Mouse (Mus musculus): ENCODE measurements around the gene Ptprd.
A peak's percentile ranks its signal among the peaks of the same experiment; 100 is the strongest.

Gene Ptprd

DNA sequence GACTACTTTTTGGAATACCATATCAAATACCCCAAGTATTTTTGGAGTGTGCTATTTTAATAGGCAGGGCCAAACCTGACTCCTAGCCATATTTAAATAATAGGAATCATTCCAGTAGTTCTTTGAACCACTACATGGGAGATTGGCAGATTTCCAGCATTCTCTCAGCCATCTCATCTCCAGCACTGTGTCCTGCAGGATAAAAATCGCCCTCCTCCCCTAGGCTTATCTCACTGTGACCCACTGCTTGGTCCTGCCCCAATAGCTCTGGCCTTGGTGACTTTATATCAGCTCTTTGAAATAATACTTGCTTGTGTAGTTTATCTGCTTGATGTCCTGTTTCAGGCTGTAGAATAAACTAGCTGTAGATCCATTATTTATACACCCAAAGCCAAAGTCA lies 1850.2 kb downstream of the Ptprd start:
- ATAC-seq (ENCODE audit: insufficient number of reproducible peaks, low FRiP score, low TSS enrichment) = peak; percentile 49; the same call in 1 of the 2 replicates

DNA sequence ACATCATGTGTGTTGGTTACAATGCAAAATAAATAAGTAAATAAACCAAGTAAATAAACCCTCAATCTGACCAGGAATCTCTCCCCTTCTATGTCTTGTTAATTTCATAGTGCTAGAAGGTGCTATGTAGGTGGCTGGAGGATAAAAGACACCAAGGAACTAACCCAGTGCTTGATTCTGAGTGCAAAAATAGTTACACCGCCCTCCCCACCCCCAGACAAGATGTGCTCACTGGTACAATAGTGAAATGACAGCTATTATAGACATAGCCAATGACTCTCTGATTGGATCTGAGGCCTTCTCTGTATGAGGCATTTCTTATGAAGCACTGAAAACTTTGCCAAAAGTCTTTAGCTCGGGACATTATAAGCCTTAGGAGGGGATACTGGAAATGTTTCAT lies 1857.6 kb downstream of the Ptprd start:
- ATAC-seq (ENCODE audit: insufficient number of reproducible peaks, low FRiP score, low TSS enrichment) = no peak

DNA sequence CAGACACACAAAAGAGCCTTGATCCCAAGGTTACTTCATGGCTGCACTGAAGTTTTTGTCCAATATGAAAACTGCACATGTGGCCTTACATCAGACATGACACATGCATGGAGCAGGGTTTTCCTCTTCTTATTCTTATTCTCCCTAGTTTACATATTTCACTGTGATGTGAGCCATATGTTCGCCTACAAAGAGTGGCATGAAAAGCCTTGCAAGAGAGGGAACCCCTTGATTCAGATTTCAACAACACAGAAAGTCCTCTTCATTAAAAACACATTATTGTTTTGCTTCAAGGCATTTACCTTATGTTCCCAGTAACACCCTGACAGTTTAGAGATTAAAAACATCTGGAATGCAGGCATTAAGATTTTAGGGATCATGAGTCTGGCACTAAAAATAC lies 1859.3 kb downstream of the Ptprd start:
- no peak for ATAC-seq (ENCODE audit: insufficient number of reproducible peaks, low FRiP score, low TSS enrichment)

DNA sequence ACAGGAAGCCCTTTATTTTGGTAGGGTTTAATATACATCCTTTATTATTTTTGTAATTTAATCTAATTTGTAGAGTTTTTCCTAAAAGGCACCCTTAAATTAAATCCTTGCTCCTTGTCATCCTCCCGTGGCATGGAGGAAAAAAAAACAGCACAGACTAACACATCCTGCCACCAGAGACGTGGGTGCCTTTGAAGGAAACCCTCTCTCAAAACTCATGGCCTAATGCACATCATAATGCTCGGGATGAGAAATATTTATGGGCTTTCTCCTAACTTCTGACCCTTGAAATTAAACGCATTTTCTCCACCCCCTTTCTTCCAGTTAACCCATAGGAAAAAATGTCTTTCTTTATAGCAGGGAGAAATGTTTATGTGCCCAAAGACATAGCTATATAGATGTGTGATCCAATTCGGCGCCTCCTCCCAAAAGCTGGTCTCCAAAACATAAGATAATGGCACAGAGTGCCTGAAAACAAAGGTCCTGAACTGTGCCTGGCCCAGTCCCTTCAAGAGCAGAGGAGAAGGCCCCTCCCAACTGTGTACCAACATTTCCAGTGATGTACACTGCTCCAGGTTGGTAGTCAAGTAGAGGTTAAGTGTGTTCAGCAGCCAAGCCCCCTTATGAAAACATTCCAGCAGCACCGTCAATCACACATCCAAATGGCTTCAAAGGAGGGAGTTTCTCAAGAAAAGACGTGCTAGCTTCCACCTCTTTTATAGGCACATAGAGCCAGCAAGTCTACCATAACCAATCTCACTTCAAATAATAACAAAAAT lies 1860.4 kb downstream of the Ptprd start:
- no peak for ATAC-seq (ENCODE audit: insufficient number of reproducible peaks, low FRiP score, low TSS enrichment)

DNA sequence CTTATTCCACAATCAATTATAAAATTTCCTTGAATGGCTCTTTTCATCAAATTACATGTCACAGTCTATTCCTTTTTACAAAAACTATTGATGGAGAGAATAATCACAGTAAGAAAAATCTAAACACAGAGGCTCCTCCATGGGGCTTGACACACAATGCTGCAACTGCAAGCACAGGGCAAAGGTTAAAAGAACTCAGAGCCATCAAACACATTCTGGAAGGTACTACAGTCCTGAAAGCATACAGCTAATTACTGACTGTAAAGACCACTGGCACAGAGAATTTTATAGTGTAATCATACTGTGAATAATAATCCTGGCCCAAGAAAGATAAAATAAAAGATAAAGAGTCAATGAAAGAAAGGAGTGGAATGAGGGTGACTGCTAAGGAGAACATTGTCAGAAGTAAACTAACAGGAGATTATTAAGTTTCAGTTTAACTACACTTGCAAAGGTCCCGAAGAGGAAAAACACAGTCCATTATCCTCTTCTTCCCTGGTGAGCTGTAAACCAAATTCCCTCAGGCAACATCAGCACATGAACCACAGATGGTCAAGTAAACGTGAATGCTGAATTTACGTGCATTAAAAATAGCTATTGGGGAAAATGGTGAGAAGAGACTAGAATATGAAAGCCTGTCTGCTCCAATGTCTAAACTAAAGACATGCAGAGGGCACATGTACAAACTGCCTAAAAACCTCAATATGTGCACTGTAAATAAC lies 1861.4 kb downstream of the Ptprd start:
- no peak for ATAC-seq (ENCODE audit: insufficient number of reproducible peaks, low FRiP score, low TSS enrichment)

DNA sequence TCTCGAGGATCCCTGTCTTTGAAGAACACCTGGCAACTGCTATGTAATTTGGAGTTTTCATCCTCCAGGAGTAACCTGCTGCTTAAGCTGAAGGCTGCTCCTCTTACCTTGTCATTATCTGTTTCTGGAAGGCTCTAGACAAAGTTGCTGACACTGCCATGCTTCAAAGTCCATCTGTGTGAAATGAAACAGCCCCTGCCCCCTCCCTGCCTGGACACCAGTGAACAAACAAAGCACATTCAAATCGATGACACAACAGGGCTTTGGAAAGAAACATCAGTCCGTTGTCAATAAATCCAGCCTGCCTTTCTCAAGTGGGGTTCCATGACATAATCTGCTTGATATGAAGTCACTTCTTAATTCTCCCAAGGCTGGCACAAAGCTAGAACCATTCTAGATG lies 1867.7 kb downstream of the Ptprd start:
- ATAC-seq (ENCODE audit: insufficient number of reproducible peaks, low FRiP score, low TSS enrichment) = no peak

DNA sequence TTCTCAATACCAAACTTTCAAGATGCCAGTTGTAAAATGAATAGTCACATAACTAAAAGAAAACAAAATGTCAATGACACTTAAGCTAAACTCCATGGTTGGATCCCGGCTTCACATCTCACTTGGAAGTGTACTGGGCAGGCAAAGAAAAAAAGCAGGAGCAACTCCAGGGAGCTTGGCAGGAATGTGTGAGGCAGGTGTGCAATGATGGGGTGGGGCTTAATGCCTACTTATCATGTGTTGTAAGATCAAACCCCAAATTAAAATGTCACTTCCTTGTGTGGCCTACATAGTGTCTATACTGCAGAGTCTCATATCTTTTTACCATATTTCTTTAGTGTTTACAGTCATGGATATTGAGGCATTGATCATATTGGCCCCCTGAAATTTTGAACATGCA lies 1873.8 kb downstream of the Ptprd start:
- ATAC-seq (ENCODE audit: insufficient number of reproducible peaks, low FRiP score, low TSS enrichment) = peak; percentile 38; the same call in 1 of the 2 replicates

DNA sequence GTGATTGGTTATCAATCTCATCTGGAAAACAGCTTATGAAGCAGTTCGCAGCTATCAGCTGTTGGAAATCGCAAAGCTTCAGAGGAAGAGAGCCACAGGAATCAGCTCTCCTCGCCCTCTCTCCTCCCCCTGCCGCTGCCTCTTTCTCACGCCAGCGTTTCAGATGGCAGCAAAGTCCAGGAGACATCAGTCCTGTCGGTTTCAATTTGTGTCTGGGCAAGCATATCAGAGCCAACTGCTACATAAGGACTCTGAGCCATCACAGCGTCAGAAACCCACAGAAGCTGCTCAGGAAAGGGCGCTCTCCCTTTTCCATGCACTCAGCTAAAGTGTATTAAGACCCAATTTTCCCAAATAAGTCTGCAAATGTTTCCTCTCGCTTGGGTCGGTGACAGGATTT lies 1884.4 kb downstream of the Ptprd start:
- peak; percentile 98 for ATAC-seq (ENCODE audit: insufficient number of reproducible peaks, low FRiP score, low TSS enrichment)

DNA sequence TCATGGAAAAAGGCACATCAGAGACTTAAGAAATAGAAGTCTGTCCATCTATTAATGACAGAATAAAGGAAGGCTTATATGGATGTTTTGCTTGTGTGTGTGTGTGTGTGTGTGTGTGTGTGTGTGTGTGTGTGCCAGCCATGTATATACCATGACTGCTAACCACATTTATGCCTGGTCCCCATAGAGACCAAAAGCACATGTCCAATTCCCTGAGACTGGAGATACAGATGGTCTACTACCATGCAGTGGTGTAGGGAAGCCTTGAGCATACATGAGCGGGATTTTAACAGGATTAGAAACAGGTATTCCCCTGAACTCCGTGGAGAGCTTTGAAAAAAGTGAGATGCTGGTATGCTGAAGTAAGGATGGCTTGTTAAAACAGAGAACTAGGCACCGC lies 1886.1 kb downstream of the Ptprd start:
- no peak for ATAC-seq (ENCODE audit: insufficient number of reproducible peaks, low FRiP score, low TSS enrichment)

DNA sequence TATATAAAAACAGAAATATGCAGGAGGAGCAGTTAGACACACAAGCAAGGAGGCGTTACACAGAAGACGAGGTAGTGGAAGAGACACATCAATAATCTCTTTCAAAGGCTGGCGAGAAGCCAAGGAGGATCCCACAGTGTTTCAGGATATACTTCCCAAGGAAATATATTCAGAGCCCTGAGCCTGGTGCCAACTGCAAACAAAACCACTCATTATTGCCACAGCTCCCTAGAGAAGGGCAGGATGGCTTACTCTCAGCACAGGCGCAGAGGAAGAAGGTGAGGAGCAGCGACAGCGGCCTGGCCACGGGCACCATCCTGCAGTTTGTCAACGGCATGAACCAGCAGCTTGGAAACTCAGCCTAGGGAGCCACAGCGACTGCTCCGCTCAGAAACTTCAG lies 1886.8 kb downstream of the Ptprd start:
- ATAC-seq (ENCODE audit: insufficient number of reproducible peaks, low FRiP score, low TSS enrichment) = peak; percentile 28; the same call in 1 of the 2 replicates

DNA sequence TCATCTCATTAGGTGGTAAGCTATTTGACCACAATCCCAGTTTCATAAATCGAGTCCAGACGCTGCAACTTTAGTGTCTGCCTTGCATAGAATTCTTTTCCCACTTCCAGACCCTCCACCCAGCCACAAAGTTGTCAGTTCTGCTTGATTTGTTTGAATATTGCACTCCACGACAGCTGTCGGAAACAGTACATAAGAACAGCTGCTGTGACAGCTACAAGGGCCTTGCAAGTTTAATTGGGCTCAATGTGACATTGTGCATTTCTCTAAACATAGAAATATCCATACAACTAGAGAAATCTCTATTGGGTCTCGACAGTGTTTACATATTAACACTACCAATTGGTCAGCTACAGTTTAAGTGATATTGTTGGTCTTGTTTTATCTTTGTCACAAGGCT lies 1887.3 kb downstream of the Ptprd start:
- no peak for ATAC-seq (ENCODE audit: insufficient number of reproducible peaks, low FRiP score, low TSS enrichment)

DNA sequence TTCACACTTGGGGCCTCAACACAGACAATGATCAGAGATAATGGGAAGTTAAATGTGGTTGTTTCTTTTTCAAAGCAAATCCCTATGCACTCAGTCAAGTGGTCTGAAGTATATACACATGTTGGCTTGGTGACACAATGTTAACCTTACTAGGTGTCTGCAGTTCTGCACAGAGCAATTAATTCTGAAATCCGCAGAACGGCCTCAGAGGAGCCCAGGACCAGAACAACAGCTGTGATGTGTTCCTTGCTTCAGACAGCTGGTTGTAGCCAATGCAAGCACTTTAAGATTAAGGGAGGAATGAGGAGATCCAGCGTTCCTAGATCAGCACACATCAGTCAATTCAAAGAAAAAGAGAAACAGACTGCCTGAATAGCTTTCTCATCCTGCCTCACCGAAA lies 1891.9 kb downstream of the Ptprd start:
- ATAC-seq (ENCODE audit: insufficient number of reproducible peaks, low FRiP score, low TSS enrichment) = no peak

DNA sequence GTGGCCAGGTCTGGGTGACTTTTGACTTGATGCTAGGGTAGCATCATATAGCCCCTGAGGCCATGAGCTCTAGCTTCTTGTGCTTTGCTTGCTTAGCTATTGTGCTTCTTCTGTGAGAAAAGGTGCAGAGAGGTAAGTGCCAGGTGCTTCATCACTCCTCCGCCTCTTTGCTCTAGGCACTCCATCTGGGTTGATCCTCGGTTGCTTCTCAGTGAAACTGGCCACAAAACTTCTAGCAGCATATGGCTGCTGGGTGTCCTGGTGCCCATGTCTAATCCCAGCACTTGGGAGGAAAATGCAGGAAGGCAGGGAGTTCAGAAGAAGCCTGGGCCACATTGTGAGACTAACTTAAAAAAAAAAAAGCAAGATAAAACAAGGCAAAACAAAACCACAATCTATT lies 1895.8 kb downstream of the Ptprd start:
- peak; percentile 50; the same call in 1 of the 2 replicates for ATAC-seq (ENCODE audit: insufficient number of reproducible peaks, low FRiP score, low TSS enrichment)

DNA sequence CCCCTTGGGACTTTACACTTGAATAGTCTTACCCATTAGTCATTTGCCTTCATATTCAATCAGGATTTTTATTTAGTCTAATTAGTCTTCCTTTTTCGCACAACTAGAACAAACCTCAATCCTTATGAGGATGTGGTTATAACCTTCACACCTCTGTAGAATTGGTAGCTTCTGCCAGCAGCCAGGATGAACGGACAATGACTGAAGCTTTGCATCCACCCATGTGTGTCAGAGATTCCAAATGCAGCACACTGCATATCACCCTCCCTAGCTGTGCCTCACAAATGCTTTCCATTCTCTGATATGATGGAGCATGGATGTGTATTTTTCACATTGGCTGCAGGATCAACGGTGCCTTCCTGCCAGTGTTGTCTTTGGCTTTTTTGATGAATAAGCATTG lies 1898.0 kb downstream of the Ptprd start:
- no peak for ATAC-seq (ENCODE audit: insufficient number of reproducible peaks, low FRiP score, low TSS enrichment)

DNA sequence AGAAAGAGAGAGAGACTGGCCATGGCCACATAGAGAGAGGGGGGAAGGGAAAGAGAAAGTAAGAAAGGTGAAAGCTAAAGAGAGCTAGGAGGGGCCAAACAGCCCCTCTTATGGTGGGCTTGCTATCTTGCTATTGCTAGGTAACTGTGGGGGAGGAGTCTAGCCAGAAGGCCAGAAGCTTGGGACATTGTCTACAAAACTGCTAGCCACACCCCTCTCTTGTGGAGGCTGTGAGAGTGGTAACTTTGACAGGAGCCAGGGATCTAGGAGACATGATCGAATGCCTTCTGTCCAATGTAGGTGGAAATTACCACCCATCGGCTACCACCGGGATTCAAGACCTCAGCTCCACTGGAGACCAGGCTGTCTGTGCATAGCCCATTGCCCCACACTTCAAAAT lies 1899.2 kb downstream of the Ptprd start:
- no peak for ATAC-seq (ENCODE audit: insufficient number of reproducible peaks, low FRiP score, low TSS enrichment)

DNA sequence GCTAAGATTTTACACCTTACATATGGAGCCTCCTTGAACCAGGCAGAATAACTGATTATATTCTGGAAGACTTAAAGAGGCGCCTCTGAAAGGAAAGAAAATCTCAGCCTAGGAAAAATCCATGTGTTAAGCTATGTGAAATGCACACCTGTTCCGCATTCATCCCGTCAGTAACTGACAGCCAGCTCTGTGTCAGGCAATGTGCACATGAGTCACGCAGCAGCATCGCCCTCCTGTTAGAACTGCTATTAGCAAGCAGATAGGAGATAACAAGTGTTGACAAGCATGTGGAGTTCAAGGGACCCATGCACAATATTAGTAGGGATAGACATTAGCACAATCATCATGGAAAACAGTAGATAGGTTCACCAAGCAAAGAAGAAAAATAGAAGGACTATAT lies 1905.8 kb downstream of the Ptprd start:
- ATAC-seq (ENCODE audit: insufficient number of reproducible peaks, low FRiP score, low TSS enrichment) = no peak

DNA sequence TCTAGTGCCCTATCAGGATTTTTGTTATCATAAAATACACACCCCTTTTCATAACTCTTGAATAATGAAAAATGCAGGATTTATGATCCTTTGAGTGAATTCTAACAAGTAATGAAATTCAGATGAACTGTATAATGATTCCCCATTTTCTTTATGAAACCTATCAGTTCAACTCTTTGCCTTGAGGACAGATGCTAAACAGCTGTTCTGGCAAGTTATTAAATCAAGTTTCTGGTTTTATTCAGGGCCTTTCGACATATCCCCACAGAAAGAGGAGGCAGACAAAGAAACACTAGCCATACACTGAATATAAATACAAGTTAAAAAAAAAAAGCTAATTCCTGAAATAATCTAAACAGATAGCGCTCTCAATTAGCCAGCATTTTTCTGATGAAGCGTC lies 1914.4 kb downstream of the Ptprd start:
- no peak for ATAC-seq (ENCODE audit: insufficient number of reproducible peaks, low FRiP score, low TSS enrichment)

DNA sequence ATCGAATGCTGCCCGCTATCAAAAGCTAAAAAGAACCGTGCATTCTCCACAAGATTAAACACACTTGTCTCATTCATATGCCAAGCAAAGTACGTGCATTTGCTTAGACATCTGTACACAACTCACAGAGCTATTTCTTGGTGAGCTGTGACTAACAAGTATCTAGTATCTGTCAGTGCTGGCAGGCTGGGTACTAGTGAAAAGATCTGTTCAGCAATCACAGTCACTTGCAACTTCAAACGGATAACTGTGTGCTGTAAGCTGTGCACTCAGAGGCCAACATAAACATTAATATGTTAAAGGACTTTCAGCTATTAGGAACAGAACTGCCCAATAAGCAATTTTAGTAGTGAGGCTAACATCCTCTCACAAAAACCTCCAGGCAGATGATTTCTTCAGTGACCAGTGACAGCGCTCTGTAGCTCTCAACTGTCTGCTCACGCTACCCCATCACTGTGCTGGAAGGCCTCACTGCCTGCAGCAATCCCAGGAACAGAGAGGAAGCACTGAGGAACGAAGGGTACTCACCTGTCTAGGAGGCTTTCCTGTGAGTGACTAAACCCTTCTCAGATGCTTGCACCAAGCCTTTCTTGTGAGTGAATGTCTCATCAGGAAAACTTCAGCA lies 1918.9 kb downstream of the Ptprd start:
- no peak for ATAC-seq (ENCODE audit: insufficient number of reproducible peaks, low FRiP score, low TSS enrichment)

DNA sequence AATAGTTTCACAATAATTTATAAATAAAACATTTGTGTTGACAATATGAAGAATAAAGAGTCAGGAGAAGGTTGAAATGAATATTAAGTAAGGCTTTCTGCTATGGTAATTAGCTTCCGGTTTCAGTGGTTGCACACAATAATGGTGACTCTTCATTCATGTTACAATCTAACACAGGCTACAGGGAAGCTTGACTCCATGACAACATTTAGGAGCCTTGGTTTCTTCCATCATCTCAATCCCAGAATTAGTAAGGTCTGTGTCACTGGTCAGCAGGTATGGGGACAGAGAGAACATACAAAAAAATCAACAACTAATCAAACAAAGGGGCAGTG lies 1921.3 kb downstream of the Ptprd start:
- ATAC-seq (ENCODE audit: insufficient number of reproducible peaks, low FRiP score, low TSS enrichment) = no peak

DNA sequence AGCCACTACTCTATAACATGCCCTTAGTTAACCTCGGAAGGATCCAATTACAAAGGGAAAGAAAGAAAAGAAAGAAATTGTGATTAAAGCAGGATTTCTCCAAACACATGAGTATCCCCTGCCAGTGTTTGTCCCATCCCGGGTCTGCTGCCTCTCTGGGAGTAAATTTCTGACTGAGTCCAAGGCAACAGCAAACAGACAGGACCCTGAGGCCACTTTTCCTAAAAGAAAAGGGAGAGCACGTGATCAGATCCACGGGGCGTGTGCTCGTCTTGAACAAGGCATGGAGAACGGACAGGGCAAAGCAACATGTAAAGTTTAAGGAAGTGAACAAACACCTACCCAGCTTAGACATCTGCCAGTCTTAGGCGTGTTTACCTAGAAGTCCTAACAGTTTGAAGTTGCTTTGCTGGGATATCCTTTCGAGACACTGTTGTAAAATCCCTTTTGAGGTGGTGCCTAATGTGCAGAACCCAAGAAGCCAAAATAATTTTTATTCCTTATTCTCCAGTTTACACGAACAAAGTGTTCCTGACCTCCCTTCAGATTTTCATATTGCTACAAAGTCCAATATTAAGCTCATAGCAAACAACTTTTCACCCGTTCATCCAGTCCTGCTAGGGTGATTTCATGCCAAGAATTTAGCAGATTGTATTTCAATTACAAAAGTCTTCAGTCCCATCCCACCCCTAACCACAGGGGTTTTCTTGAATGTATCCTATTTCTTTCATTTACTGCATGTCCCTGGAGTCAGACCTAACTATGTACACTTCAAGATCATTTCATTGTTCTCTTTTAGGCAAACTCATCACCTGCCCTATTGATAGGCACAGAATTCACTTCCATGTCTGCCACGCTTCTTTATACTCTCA lies 1921.9 kb downstream of the Ptprd start:
- no peak for ATAC-seq (ENCODE audit: insufficient number of reproducible peaks, low FRiP score, low TSS enrichment)

DNA sequence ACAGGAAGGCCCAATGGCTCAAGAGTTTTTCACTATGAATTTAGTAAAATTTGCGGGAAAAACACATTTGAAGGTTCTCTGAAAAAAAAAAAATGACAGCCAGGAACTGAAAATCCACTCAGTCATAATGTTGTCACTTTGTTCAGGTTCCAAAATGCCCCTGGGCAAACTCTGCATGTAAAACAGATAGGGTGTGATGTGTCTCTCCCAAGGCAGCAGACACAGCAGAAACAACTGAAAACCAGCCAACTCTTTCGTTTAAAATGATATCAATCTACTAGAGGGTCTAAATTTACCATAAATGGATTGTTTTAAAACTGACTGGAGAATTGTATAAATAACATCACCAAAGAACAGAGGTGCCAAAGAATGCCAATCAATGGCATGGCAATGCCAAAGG lies 1925.7 kb downstream of the Ptprd start:
- ATAC-seq (ENCODE audit: insufficient number of reproducible peaks, low FRiP score, low TSS enrichment) = no peak

All from cerebellum, adult (tissue).